In the genomic region with DNA sequence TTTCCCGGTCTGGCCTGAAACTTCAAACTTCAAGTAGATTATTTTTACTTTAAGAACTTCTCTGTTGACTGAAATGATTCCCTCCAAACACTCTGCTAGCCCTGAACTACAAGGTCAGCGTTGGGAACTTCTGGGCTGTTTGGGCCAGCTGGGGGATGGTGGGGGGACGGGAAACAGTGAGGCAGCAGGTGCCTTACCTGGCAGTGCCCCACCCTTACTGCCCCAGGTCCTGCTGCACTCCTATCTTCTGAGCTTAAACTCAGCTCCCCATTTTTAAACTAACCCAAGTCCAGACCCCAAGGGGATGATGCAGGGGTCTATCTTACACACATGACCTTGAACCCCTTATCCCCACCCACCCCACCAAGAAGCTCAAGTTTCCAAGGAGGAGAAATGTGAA, we compare ENCODE assay signal across 15 mouse cellular contexts.
DNase-seq lines count a peak whose midpoint lies in the region; ATAC-seq lines count a peak whose summit lies in the region.
"Had no signal": no experiment of that assay in that cellular context is flagged by ENCODE, and none has a peak within 500 bp of the region (broad histone marks: within the 10 kb centered on the region; RNA-seq: fewer than 3 reads in every experiment).

No protein-coding gene starts in this region.

- no peaks in the 10 kb centered on the region for H3K36me3 ChIP-seq in heart, embryonic 15.5 days
- no peaks in the 10 kb centered on the region for H3K36me3 ChIP-seq in lung, embryonic 15.5 days
- H3K36me3 ChIP-seq in embryonic facial prominence, embryonic 12.5 days, result no peaks in the 10 kb centered on the region
- no peaks in the 10 kb centered on the region for H3K36me3 ChIP-seq in limb, embryonic 13.5 days
- H3K36me3 ChIP-seq: forebrain, embryonic 12.5 days; midbrain, embryonic 15.5 days had no signal

- H3K9me3 ChIP-seq in heart, embryonic 15.5 days (replicated peaks), result no peaks in the 10 kb centered on the region
- H3K9me3 ChIP-seq in lung, embryonic 15.5 days, result no peaks in the 10 kb centered on the region
- H3K9me3 ChIP-seq in embryonic facial prominence, embryonic 12.5 days, result 0 out of 2 replicates have a peak, but pooled peaks cover 5% of the 10 kb centered on the region
- peaks cover 8% of the 10 kb centered on the region for H3K9me3 ChIP-seq in limb, embryonic 13.5 days
- H3K9me3 ChIP-seq: forebrain, embryonic 12.5 days; midbrain, embryonic 15.5 days had no signal

- ATAC-seq in heart, embryonic 15.5 days (replicated peaks; ENCODE audit: insufficient number of reproducible peaks, insufficient read depth, low FRiP score, low read depth), result no peak
- ATAC-seq in lung, embryonic 15.5 days (ENCODE audit: borderline replicate concordance, extremely low read depth, low FRiP score, low TSS enrichment), result no peak
- ATAC-seq in embryonic facial prominence, embryonic 12.5 days (ENCODE audit: insufficient number of reproducible peaks, insufficient read depth, low FRiP score, low TSS enrichment), result no peak; the same call in 1 of the 2 replicates
- ATAC-seq in limb, embryonic 13.5 days (ENCODE audit: low FRiP score, low read depth), result 0 out of 2 replicates have a peak, but pooled peaks have one; percentile 10
- ATAC-seq: CD4-positive, CD25-positive, alpha-beta regulatory T cell, adult 4 months had no signal

- peaks cover 16% of the 10 kb centered on the region for H3K4me1 ChIP-seq in heart, embryonic 15.5 days (replicated peaks)
- H3K4me1 ChIP-seq in lung, embryonic 15.5 days, result peaks cover 50% of the 10 kb centered on the region
- H3K4me1 ChIP-seq in embryonic facial prominence, embryonic 12.5 days, result peaks cover 30% of the 10 kb centered on the region
- peaks cover 42% of the 10 kb centered on the region for H3K4me1 ChIP-seq in limb, embryonic 13.5 days
- H3K4me1 ChIP-seq: midbrain, embryonic 15.5 days had no signal

- H3K4me2 ChIP-seq in heart, embryonic 15.5 days, result no peak overlapping the region
- no peak overlapping the region for H3K4me2 ChIP-seq in lung, embryonic 15.5 days
- H3K4me2 ChIP-seq in embryonic facial prominence, embryonic 12.5 days (replicated peaks), result no peak overlapping the region
- H3K4me2 ChIP-seq in limb, embryonic 13.5 days (replicated peaks), result no peak overlapping the region
- H3K4me2 ChIP-seq: forebrain, embryonic 12.5 days; midbrain, embryonic 15.5 days had no signal

- no peak overlapping the region for H3K9ac ChIP-seq in heart, embryonic 15.5 days
- no peak overlapping the region for H3K9ac ChIP-seq in lung, embryonic 15.5 days
- no peak overlapping the region for H3K9ac ChIP-seq in embryonic facial prominence, embryonic 12.5 days
- H3K9ac ChIP-seq in limb, embryonic 13.5 days, result no peak overlapping the region
- H3K9ac ChIP-seq: forebrain, embryonic 12.5 days; midbrain, embryonic 15.5 days had no signal

- H3K27ac ChIP-seq in heart, embryonic 15.5 days, result peak overlapping the region; percentile 45; the same call in 1 of the 2 replicates
- H3K27ac ChIP-seq in lung, embryonic 15.5 days, result peak overlapping the region; percentile 77
- H3K27ac ChIP-seq in embryonic facial prominence, embryonic 12.5 days, result peak overlapping the region; percentile 77
- H3K27ac ChIP-seq in limb, embryonic 13.5 days, result no peak overlapping the region; the same call in 1 of the 2 replicates
- H3K27ac ChIP-seq: forebrain, embryonic 12.5 days; midbrain, embryonic 15.5 days had no signal

- H3K27me3 ChIP-seq in heart, embryonic 15.5 days, result no peaks in the 10 kb centered on the region
- no peaks in the 10 kb centered on the region for H3K27me3 ChIP-seq in lung, embryonic 15.5 days
- no peaks in the 10 kb centered on the region for H3K27me3 ChIP-seq in embryonic facial prominence, embryonic 12.5 days
- H3K27me3 ChIP-seq in limb, embryonic 13.5 days, result no peaks in the 10 kb centered on the region
- H3K27me3 ChIP-seq: forebrain, embryonic 12.5 days; midbrain, embryonic 15.5 days; Patski had no signal

- DNase-seq in heart, adult 11 months, result no peak
- no peak for DNase-seq in lung, adult 18-20 months
- no peak for DNase-seq in embryo, embryonic 10 days (ENCODE audit: low spot score)
- DNase-seq: cerebellum, adult 11 months; lung, postnatal 14 days; right cerebral cortex, postnatal 14 days; thymus, postnatal 25 days had no signal

- WGBS in heart, embryonic 15.5 days, result 67% methylated on average over 3 of the region's 3 CpGs
- WGBS in lung, embryonic 15.5 days, result 26% methylated on average over 3 of the region's 3 CpGs
- WGBS in embryonic facial prominence, embryonic 12.5 days, result 44% methylated on average over 3 of the region's 3 CpGs
- 51% methylated on average over 3 of the region's 3 CpGs for WGBS in limb, embryonic 13.5 days

- H3K4me3 ChIP-seq in heart, embryonic 15.5 days, result no peak overlapping the region
- H3K4me3 ChIP-seq in lung, embryonic 15.5 days, result no peak overlapping the region
- no peak overlapping the region for H3K4me3 ChIP-seq in embryonic facial prominence, embryonic 12.5 days
- H3K4me3 ChIP-seq in limb, embryonic 13.5 days, result no peak overlapping the region
- H3K4me3 ChIP-seq: forebrain, embryonic 12.5 days; midbrain, embryonic 15.5 days had no signal
